Mouse (Mus musculus): ENCODE results near the gene Stx3. TPM values are rescaled to one million over a fixed set of nuclear protein-coding genes. Genes with fewer than 3 reads are reported as not detected.

Gene Stx3
- total RNA-seq, 2 experiments from 2014 or later, result 4.5 to 5.7 TPM

GRCm38 (mm10) chr19:11745680-11746079 is 73.5 kb downstream of the Stx3 start:
- intact Hi-C loops (cut with DNase I), result no loop called here
- no peak for DNase-seq

- no peak for DNase-seq
- intact Hi-C loops (cut with DNase I), result no loop called here
Measured at GRCm38 (mm10) chr19:11736455-11736854, 82.7 kb downstream of the Stx3 start.

- intact Hi-C loops (cut with DNase I), result no loop called here
- no peak for DNase-seq
Measured at GRCm38 (mm10) chr19:11730278-11730677, 88.9 kb downstream of the Stx3 start.

GRCm38 (mm10) chr19:11727304-11727703 is 91.9 kb downstream of the Stx3 start:
- intact Hi-C loops (cut with DNase I), result no loop called here
- no peak for DNase-seq

GRCm38 (mm10) chr19:11725915-11726314 is 93.3 kb downstream of the Stx3 start:
- DNase-seq, result no peak
- intact Hi-C loops (cut with DNase I), result no loop called here

Other genes with a start within 250 kb of the Stx3 start
- gene Ms4a6d, start 214.6 kb downstream of the Stx3 start, total RNA-seq (2021), result 1 to 10 TPM; 1.8 to 5.7 TPM
- gene Ms4a2, start 195.7 kb downstream of the Stx3 start, total RNA-seq (2021), result not detected
- not detected for gene Ms4a3, start 178.6 kb downstream of the Stx3 start, total RNA-seq (2021)
- gene Oosp2, start 158.8 kb downstream of the Stx3 start, total RNA-seq (2021), result not detected
- not detected for gene Oosp1, start 128.3 kb downstream of the Stx3 start, total RNA-seq (2021)
- gene Oosp3, start 122.3 kb downstream of the Stx3 start, total RNA-seq (2021), result not detected
- gene Gif, start 71.8 kb downstream of the Stx3 start, total RNA-seq (2021), result not detected
- 100 to 1,000 TPM; 102 to 104 TPM for gene Mrpl16, start 49.0 kb downstream of the Stx3 start, total RNA-seq (2021)
- gene Olfr1417, start 19.8 kb upstream of the Stx3 start, total RNA-seq (2021), result not detected
- not detected for gene Olfr1418, start 41.7 kb upstream of the Stx3 start, total RNA-seq (2021)
- gene Olfr1419, start 55.7 kb upstream of the Stx3 start, total RNA-seq (2021), result not detected
- not detected for gene Olfr1420, start 67.2 kb upstream of the Stx3 start, total RNA-seq (2021)
- 10 to 100 TPM; 26.3 to 27.3 TPM for gene Patl1, start 93.0 kb upstream of the Stx3 start, total RNA-seq (2021)
- 100 to 1,000 TPM; 102 to 106 TPM for gene Osbp, start 146.5 kb upstream of the Stx3 start, total RNA-seq (2021)
- gene Olfr1423, start 221.9 kb upstream of the Stx3 start, total RNA-seq (2021), result not detected
- not detected for gene Olfr1424, start 243.3 kb upstream of the Stx3 start, total RNA-seq (2021)

All from heart, postnatal 36 days (tissue).